ENCODE assay signal across 18 mouse cellular contexts in the genomic region with DNA sequence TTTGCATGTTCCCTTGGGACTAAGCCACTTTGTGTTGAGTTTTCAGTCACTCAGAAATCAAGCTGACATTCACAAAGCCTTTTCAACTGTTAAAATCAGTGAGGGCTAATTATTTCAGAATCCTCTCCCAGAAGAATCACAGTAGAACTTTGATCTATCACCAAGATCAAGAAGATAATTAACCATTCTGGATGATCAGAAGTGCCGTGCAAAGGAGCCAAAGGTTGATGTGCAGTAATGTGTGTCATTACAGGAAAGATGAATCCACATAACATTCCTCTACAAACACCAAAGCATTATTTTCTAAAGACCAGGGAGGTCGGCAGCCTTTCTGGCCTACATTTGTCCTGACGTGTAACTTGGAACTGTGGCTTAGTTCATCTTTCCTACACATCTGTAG.
"Had no signal": no experiment of that assay in that cellular context is flagged by ENCODE, and none has a peak within 500 bp of the region (broad histone marks: within the 10 kb centered on the region; RNA-seq: fewer than 3 reads in every experiment).

No protein-coding gene starts in this region.

- H3K27me3 ChIP-seq: forebrain, embryonic 15.5 days; heart, embryonic 12.5 days; hindbrain, embryonic 15.5 days; limb, embryonic 13.5 days; limb, embryonic 15.5 days; liver, embryonic 12.5 days had no signal

- H3K4me1 ChIP-seq: forebrain, embryonic 15.5 days; heart, embryonic 10.5 days; heart, embryonic 12.5 days; hindbrain, embryonic 13.5 days; hindbrain, embryonic 15.5 days; limb, embryonic 13.5 days; limb, embryonic 15.5 days; liver, embryonic 12.5 days had no signal

- H3K27ac ChIP-seq: forebrain, embryonic 15.5 days; heart, embryonic 10.5 days; hindbrain, embryonic 13.5 days; hindbrain, embryonic 15.5 days; hindbrain, postnatal 0 days; limb, embryonic 13.5 days; limb, embryonic 15.5 days; liver, embryonic 12.5 days; liver, embryonic 14.5 days had no signal

- H3K36me3 ChIP-seq: forebrain, embryonic 15.5 days; heart, embryonic 10.5 days; heart, embryonic 12.5 days; hindbrain, embryonic 13.5 days; hindbrain, embryonic 15.5 days; limb, embryonic 13.5 days; limb, embryonic 15.5 days; liver, embryonic 12.5 days had no signal

- H3K4me3 ChIP-seq: forebrain, embryonic 15.5 days; heart, embryonic 10.5 days; heart, embryonic 12.5 days; hindbrain, embryonic 13.5 days; hindbrain, embryonic 15.5 days; limb, embryonic 13.5 days; limb, embryonic 15.5 days; liver, embryonic 12.5 days had no signal

- DNase-seq: forebrain, postnatal 0 days; gastrocnemius, postnatal 14 days; gastrocnemius, postnatal 36 days; heart, adult 18-20 months; heart, postnatal 10 days; heart, postnatal 36 days; layer of hippocampus, postnatal 36 days; left cerebral cortex, postnatal 4 days had no signal
